Mouse (Mus musculus) limb, embryonic 14.5 days (tissue): ENCODE measurements around the gene Lingo2. TPM values are rescaled to one million over a fixed set of nuclear protein-coding genes. Genes with fewer than 3 reads are reported as not detected.

Source experiments
- ATAC-seq: fragments of 200-750 bp; cut with Nextera tagmentation; 2 replicates; pipeline ENCODE4 v1.8.0; 2017; ENCODE audit warnings: low read depth, moderate number of reproducible peaks, moderate TSS enrichment; ENCODE audit not compliant: low FRiP score
- DNase-seq: peaks from one replicate; pipeline ENCODE4 v3.0.0-alpha.2; 2015; ENCODE audit warnings: low spot score
- H3K27ac ChIP-seq: fragments of 300-500 bp; sonication (generic); replicated peaks from 2 replicates; pipeline ENCODE4 v1.5.1; 2014; ENCODE audit warnings: low read depth, mild to moderate bottlenecking, low read length, moderate library complexity, mixed read lengths
- H3K27me3 ChIP-seq: fragments of 300-500 bp; sonication (generic); 2 replicates; pipeline ENCODE4 v1.6.1; 2014; ENCODE audit warnings: low read length, mixed read lengths; ENCODE audit not compliant: control insufficient read depth, insufficient read depth
- H3K36me3 ChIP-seq: fragments of 300-500 bp; sonication (generic); 2 replicates; pipeline ENCODE4 v1.6.1; 2014; ENCODE audit warnings: mild to moderate bottlenecking, low read length, moderate library complexity, mixed read lengths; ENCODE audit not compliant: control insufficient read depth, insufficient read depth
- H3K4me1 ChIP-seq: fragments of 300-500 bp; sonication (generic); 2 replicates; pipeline ENCODE4 v1.6.1; 2014; ENCODE audit warnings: antibody characterized with exemption, low read length, mixed read lengths; ENCODE audit not compliant: control insufficient read depth, insufficient read depth
- H3K4me2 ChIP-seq: fragments of 300-500 bp; sonication (generic); replicated peaks from 2 replicates; pipeline ENCODE4 v1.6.1; 2014; ENCODE audit warnings: low read depth, mild to moderate bottlenecking, low read length, moderate library complexity; ENCODE audit not compliant: severe bottlenecking
- H3K4me3 ChIP-seq: fragments of 300-500 bp; sonication (generic); replicated peaks from 2 replicates; pipeline ENCODE4 v1.5.1; 2014; ENCODE audit warnings: low read length
- H3K9ac ChIP-seq: fragments of 300-500 bp; sonication (generic); 2 replicates; pipeline ENCODE4 v1.6.1; 2014; ENCODE audit warnings: mild to moderate bottlenecking, low read depth, low read length, moderate library complexity; ENCODE audit not compliant: severe bottlenecking
- H3K9me3 ChIP-seq: fragments of 300-500 bp; sonication (generic); 2 replicates; pipeline ENCODE4 v1.6.1; 2016; ENCODE audit warnings: low read length; ENCODE audit not compliant: control insufficient read depth
- POLR2A ChIP-seq: fragments of 200-500 bp; IDR thresholded peaks from 2 replicates; pipeline ENCODE4 v1.8.0; 2012; ENCODE audit warnings: inconsistent platforms, mild to moderate bottlenecking, moderate library complexity, borderline replicate concordance; ENCODE audit not compliant: insufficient read depth, insufficient read length; ENCODE audit errors: extremely low read depth
- WGBS: fragments of 180-500 bp; shearing (Covaris S2); extraction: QIAGEN DNeasy Blood & Tissue Kit; methylation state at CpG from one replicate; pipeline ENCODE4 v1.1.7; 2014; 5-methylcytosine and 5-hydroxymethylcytosine counted together
- polyA plus RNA-seq, 2 experiments: library from polyadenylated mRNA; depleted of rRNA in 1 of 2; stranded (reverse) in 1 of 2; unstranded in 1 of 2; fragments of >200 nt; fragmentation: Nextera tagmentation in 1 of 2; extraction: Ambion mirVana in 1 of 2; gene quantifications; 2 replicates each; pipeline versions ENCODE4 v1.2.1 to v1.2.3; 2012 to 2014

The Lingo2 gene
- polyA plus RNA-seq, 2 experiments = 0.89 to 4.3 TPM

GRCm38 (mm10) chr4:36950021-36950751, 1.4 kb downstream of the Lingo2 start:
- Histone ChIP-seq H3K27me3 (peaks cover 49% of the 10 kb centered on the region), H3K4me1 (no peaks in the 10 kb centered on the region; the same call in 1 of the 2 replicates), H3K9me3 (no peaks in the 10 kb centered on the region), H3K9ac (0 out of 2 replicates have a peak overlapping the region, but pooled peaks have one; percentile 21), H3K36me3 (no peaks in the 10 kb centered on the region), H3K4me3 (peak overlapping the region; percentile 50), H3K4me2 (peak overlapping the region; percentile 96), H3K27ac (no peak overlapping the region)
- no peak for TF ChIP-seq POLR2A
- 1% methylated on average over 26 of the region's 43 CpGs for WGBS
- DNase-seq (peak; percentile 66), ATAC-seq (peak; percentile 88)

DNA sequence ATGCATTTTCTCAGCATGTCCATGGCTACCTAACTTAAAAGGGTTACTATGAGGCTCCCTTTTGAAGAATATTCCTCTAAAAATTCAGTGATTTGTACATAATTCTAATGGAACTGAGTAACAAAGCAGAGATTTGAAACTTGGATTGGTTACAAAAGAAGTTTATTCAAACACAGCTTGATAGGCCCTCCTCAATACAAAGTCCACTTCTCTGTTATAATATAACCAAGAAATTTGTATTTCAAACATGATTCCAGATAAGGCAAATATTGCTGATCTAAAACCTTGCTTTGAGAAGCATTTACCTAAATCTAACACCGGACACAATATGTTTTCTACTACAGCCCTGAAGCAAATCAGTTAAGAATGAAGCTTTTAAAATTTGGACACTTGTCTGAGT, 60.7 kb downstream of the Lingo2 start:
- H3K36me3 ChIP-seq = no peaks in the 10 kb centered on the region
- TF ChIP-seq POLR2A = no peak
- no peak for DNase-seq

DNA sequence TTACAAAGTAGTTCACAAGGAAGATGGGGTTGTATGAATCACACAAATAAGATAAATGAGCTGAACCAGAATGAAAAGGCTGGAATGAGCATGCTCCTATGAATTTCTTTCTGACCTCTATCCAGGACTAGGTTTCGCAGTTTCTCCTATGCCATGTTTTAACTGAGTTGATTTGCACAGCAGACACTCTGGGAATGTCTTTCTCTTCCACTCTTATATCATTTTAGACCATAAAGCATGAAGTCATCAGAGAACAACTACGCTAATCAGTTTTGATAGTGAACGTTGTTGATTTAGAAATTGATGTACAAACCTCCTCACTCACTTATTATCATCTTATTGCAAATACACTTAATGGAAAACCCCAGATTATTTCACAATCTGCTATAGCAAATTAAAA, 61.2 kb downstream of the Lingo2 start:
- no peak for DNase-seq
- Histone ChIP-seq H3K4me1 (no peaks in the 10 kb centered on the region), H3K27me3 (no peaks in the 10 kb centered on the region), H3K9ac (no peak overlapping the region), H3K4me3 (no peak overlapping the region), H3K4me2 (no peak overlapping the region), H3K9me3 (no peaks in the 10 kb centered on the region), H3K27ac (no peak overlapping the region), H3K36me3 (no peaks in the 10 kb centered on the region)
- TF ChIP-seq POLR2A = no peak
- no peak for ATAC-seq
- WGBS = 91% methylated on average over 3 of the region's 3 CpGs

More for the DNA sequence above, 60.7 kb downstream of the Lingo2 start:
- 84% methylated on average over 1 of the region's 1 CpGs for WGBS
- Histone ChIP-seq H3K4me2 (no peak overlapping the region), H3K9ac (no peak overlapping the region), H3K9me3 (no peaks in the 10 kb centered on the region), H3K27me3 (no peaks in the 10 kb centered on the region), H3K4me1 (no peaks in the 10 kb centered on the region), H3K4me3 (no peak overlapping the region), H3K27ac (no peak overlapping the region)
- no peak for ATAC-seq

- no peaks in the 10 kb centered on the region for H3K36me3 ChIP-seq
- no peak overlapping the region for H3K27ac ChIP-seq
- no peaks in the 10 kb centered on the region for H3K9me3 ChIP-seq
- no peaks in the 10 kb centered on the region for H3K4me1 ChIP-seq
- H3K27me3 ChIP-seq = no peaks in the 10 kb centered on the region
- no peak overlapping the region for H3K4me3 ChIP-seq
- no peak for TF ChIP-seq POLR2A
- H3K4me2 ChIP-seq = no peak overlapping the region
- no peak for ATAC-seq
- DNase-seq = no peak
- no peak overlapping the region for H3K9ac ChIP-seq
Measured at GRCm38 (mm10) chr4:36874781-36875180, 76.8 kb downstream of the Lingo2 start.

GRCm38 (mm10) chr4:36824982-36825381, 126.6 kb downstream of the Lingo2 start:
- DNase-seq (no peak), ATAC-seq (no peak)
- Histone ChIP-seq H3K9ac (no peak overlapping the region), H3K27ac (no peak overlapping the region), H3K9me3 (no peaks in the 10 kb centered on the region), H3K36me3 (no peaks in the 10 kb centered on the region), H3K27me3 (no peaks in the 10 kb centered on the region), H3K4me1 (no peaks in the 10 kb centered on the region), H3K4me2 (no peak overlapping the region), H3K4me3 (no peak overlapping the region)
- no peak for TF ChIP-seq POLR2A

DNA sequence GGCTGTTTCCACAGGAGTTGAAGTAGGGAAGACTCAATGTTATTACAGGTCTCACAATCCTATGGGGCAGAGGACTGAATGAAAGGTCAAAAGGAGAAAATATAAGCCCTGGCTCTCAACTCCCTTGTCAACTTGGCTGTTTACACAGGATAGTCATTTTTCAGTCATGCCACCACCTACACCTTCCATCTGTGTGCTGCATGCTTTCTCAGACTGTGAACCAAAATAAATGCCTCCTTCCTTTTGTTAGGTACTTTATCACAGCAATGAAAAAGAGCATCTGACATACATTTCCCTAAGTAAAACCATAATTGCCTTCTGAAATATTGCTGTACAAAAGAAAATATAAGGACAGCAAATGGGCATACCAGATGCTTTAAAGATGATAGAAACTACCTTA, 129.6 kb downstream of the Lingo2 start:
- DNase-seq (no peak), ATAC-seq (no peak)
- Histone ChIP-seq H3K27me3 (no peaks in the 10 kb centered on the region), H3K4me3 (no peak overlapping the region), H3K9me3 (no peaks in the 10 kb centered on the region), H3K9ac (no peak overlapping the region), H3K4me1 (no peaks in the 10 kb centered on the region), H3K36me3 (no peaks in the 10 kb centered on the region), H3K27ac (no peak overlapping the region), H3K4me2 (no peak overlapping the region)
- no peak for TF ChIP-seq POLR2A
